Mouse (Mus musculus) midbrain, embryonic 13.5 days (tissue): ENCODE measurements at regions not wholly inside any gene's neighbourhood (a gene's known extent, or its start where the extent isn't known, plus 50 kb on each side); places are given as distances from the start of the nearest gene placed in this dataset.

Source experiments
- ATAC-seq: fragments of 200-750 bp; cut with Nextera tagmentation; 2 replicates; pipeline ENCODE4 v1.8.0; 2017; ENCODE audit warnings: mild to moderate bottlenecking, moderate TSS enrichment, moderate library complexity
- H3K27ac ChIP-seq: fragments of 300-500 bp; sonication (generic); 2 replicates; pipeline ENCODE4 v1.5.1; 2015; ENCODE audit warnings: inconsistent platforms, mild to moderate bottlenecking, moderate library complexity
- H3K27me3 ChIP-seq: fragments of 300-500 bp; sonication (generic); 2 replicates; pipeline ENCODE4 v1.6.1; 2015; ENCODE audit warnings: mild to moderate bottlenecking, inconsistent platforms
- H3K36me3 ChIP-seq: fragments of 300-500 bp; sonication (generic); 2 replicates; pipeline ENCODE4 v1.6.1; 2015; ENCODE audit warnings: mild to moderate bottlenecking, inconsistent platforms
- H3K4me1 ChIP-seq: fragments of 300-500 bp; sonication (generic); replicated peaks from 2 replicates; pipeline ENCODE4 v1.6.1; 2015; ENCODE audit warnings: inconsistent platforms
- H3K4me2 ChIP-seq: fragments of 300-500 bp; sonication (generic); replicated peaks from 2 replicates; pipeline ENCODE4 v1.6.1; 2015; ENCODE audit warnings: moderate library complexity, mild to moderate bottlenecking, inconsistent platforms
- H3K4me3 ChIP-seq: fragments of 300-500 bp; sonication (generic); replicated peaks from 2 replicates; pipeline ENCODE4 v1.5.1; 2015; ENCODE audit warnings: mild to moderate bottlenecking, inconsistent platforms
- H3K9ac ChIP-seq: fragments of 300-500 bp; sonication (generic); replicated peaks from 2 replicates; pipeline ENCODE4 v1.6.1; 2015; ENCODE audit warnings: mild to moderate bottlenecking, inconsistent platforms
- H3K9me3 ChIP-seq: fragments of 300-500 bp; sonication (generic); 2 replicates; pipeline ENCODE4 v1.6.1; 2016; ENCODE audit warnings: mild to moderate bottlenecking, inconsistent platforms
- WGBS: fragments of 180-500 bp; shearing (Covaris S2); methylation state at CpG from one replicate; pipeline ENCODE4 v1.1.7; 2015; 5-methylcytosine and 5-hydroxymethylcytosine counted together

GRCm38 (mm10) chrX:17712919-17713318 lies 140.8 kb upstream of the Fundc1 start:
- H3K4me1 ChIP-seq, result no peaks in the 10 kb centered on the region
- H3K4me2 ChIP-seq, result no peak overlapping the region
- no peak overlapping the region for H3K4me3 ChIP-seq
- no peak overlapping the region for H3K27ac ChIP-seq
- WGBS, result 63% methylated on average over 2 of the region's 2 CpGs
- no peak for ATAC-seq
- H3K9ac ChIP-seq, result no peak overlapping the region
- no peaks in the 10 kb centered on the region for H3K9me3 ChIP-seq
- H3K36me3 ChIP-seq, result no peaks in the 10 kb centered on the region
- no peaks in the 10 kb centered on the region for H3K27me3 ChIP-seq

GRCm38 (mm10) chrX:17712475-17712874 lies 140.3 kb upstream of the Fundc1 start:
- Histone ChIP-seq H3K36me3 (no peaks in the 10 kb centered on the region), H3K9ac (no peak overlapping the region), H3K27me3 (no peaks in the 10 kb centered on the region), H3K27ac (no peak overlapping the region), H3K4me1 (no peaks in the 10 kb centered on the region), H3K4me2 (no peak overlapping the region), H3K9me3 (no peaks in the 10 kb centered on the region), H3K4me3 (no peak overlapping the region)
- ATAC-seq, result no peak
